Mouse (Mus musculus) limb, embryonic 11.5 days (tissue): ENCODE results near the gene Ms4a18. TPM values are rescaled to one million over a fixed set of nuclear protein-coding genes. Genes with fewer than 3 reads are reported as not detected.
"Not testable (repeated sequence)": the region's sequence is repeated elsewhere in the genome, so short reads cannot be mapped to it uniquely, and the experiment has no call there.

Source experiments
- ATAC-seq: fragments of 200-750 bp; cut with Nextera tagmentation; 2 replicates; pipeline ENCODE4 v1.8.0; 2017; ENCODE audit warnings: low read depth; ENCODE audit not compliant: insufficient number of reproducible peaks, low FRiP score, low TSS enrichment
- DNase-seq: peaks from one replicate; pipeline ENCODE4 v3.0.0-alpha.2; 2015; ENCODE audit warnings: low spot score
- H3K27ac ChIP-seq: fragments of 300-500 bp; sonication (generic); replicated peaks from 2 replicates; pipeline ENCODE4 v1.5.1; 2014; ENCODE audit warnings: low read depth, mild to moderate bottlenecking, low read length
- H3K27me3 ChIP-seq: fragments of 300-500 bp; sonication (generic); 2 replicates; pipeline ENCODE4 v1.6.1; 2014; ENCODE audit warnings: mild to moderate bottlenecking, low read length, mixed read lengths; ENCODE audit not compliant: control insufficient read depth, insufficient read depth
- H3K36me3 ChIP-seq: fragments of 300-500 bp; sonication (generic); 2 replicates; pipeline ENCODE4 v1.6.1; 2014; ENCODE audit warnings: mild to moderate bottlenecking, low read length, moderate library complexity, mixed read lengths; ENCODE audit not compliant: control insufficient read depth, insufficient read depth
- H3K4me1 ChIP-seq: fragments of 300-500 bp; sonication (generic); 2 replicates; pipeline ENCODE4 v1.6.1; 2014; ENCODE audit warnings: low read length, mixed read lengths; ENCODE audit not compliant: control insufficient read depth, insufficient read depth
- H3K4me2 ChIP-seq: fragments of 300-500 bp; sonication (generic); 2 replicates; pipeline ENCODE4 v1.6.1; 2014; ENCODE audit warnings: low read depth, mild to moderate bottlenecking, moderate library complexity; ENCODE audit not compliant: severe bottlenecking
- H3K4me3 ChIP-seq: fragments of 300-500 bp; sonication (generic); 2 replicates; pipeline ENCODE4 v1.5.1; 2014; ENCODE audit warnings: low read depth, low read length
- H3K9ac ChIP-seq: fragments of 300-500 bp; sonication (generic); 2 replicates; pipeline ENCODE4 v1.6.1; 2014; ENCODE audit warnings: mild to moderate bottlenecking, low read length
- H3K9me3 ChIP-seq: fragments of 300-500 bp; sonication (generic); 2 replicates; pipeline ENCODE4 v1.6.1; 2016; ENCODE audit warnings: low read length; ENCODE audit not compliant: control insufficient read depth
- WGBS: fragments of 180-500 bp; shearing (Covaris S2); extraction: QIAGEN DNeasy Blood & Tissue Kit; methylation state at CpG from one replicate; pipeline ENCODE4 v1.1.7; 2014; 5-methylcytosine and 5-hydroxymethylcytosine counted together
- polyA plus RNA-seq: library from polyadenylated mRNA; unstranded; fragments of >200 nt; fragmentation: Nextera tagmentation; extraction: Ambion mirVana; gene quantifications from 2 replicates; pipeline ENCODE4 v1.2.1, GENCODE M21; 2014

Gene Ms4a18
- polyA plus RNA-seq: not detected in 2 replicates

- Histone ChIP-seq H3K4me1 (no peaks in the 10 kb centered on the region), H3K36me3 (no peaks in the 10 kb centered on the region), H3K4me3 (no peak within 1 kb of the TSS), H3K9me3 (no peaks in the 10 kb centered on the region), H3K27ac (no peak within 1 kb of the TSS), H3K4me2 (no peak within 1 kb of the TSS), H3K9ac (no peak within 1 kb of the TSS), H3K27me3 (no peaks in the 10 kb centered on the region)
- DNase-seq (no peak), ATAC-seq (no peak)
- WGBS: 79% methylated on average over 3 of the region's 3 CpGs
These were observed at the start of gene Ms4a18 for GRCm38 (mm10) chr19:11017891-11018290. Gene Ms4a18 (minus strand): TSS chr19:11018031.

DNA sequence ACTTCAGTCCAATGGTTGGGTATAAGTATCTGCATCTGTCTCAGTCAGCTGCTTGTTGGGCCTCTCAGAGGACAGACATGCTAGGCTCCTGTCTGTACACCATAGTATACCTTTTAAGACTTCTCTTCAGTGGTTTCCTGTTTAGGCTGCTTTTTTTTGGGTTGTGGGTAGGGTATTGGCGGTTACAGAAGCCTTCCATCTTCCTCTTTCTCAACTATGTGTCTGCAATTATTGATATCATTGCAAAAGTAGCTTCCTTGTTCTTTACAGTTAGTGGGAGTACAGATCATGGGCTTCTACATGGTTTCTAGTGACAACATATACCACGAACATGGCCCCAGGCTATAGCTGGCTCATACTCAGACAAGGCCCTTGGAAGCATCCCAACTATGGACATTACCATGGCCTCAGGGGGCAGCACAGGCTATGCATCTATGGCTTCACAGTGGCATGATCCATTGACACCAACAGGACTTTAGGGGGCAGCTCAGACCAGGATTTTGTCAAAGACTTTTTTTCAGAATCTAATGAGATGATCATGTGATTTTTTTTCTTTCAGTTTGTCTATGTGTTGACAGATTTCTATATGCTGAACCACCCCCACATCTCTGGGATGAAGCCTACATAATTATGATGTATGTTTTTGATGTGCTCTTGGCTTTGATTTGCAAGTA lies 47.5 kb upstream of the Ms4a18 start:
- H3K27ac ChIP-seq: no peak overlapping the region
- H3K4me1 ChIP-seq: no peaks in the 10 kb centered on the region
- ATAC-seq: no peak
- no peaks in the 10 kb centered on the region for H3K27me3 ChIP-seq
- no peaks in the 10 kb centered on the region for H3K9me3 ChIP-seq
- no peak overlapping the region for H3K9ac ChIP-seq
- 93% methylated on average over 2 of the region's 2 CpGs for WGBS
- no peak overlapping the region for H3K4me2 ChIP-seq
- no peaks in the 10 kb centered on the region for H3K36me3 ChIP-seq
- no peak overlapping the region for H3K4me3 ChIP-seq
- DNase-seq: no peak

DNA sequence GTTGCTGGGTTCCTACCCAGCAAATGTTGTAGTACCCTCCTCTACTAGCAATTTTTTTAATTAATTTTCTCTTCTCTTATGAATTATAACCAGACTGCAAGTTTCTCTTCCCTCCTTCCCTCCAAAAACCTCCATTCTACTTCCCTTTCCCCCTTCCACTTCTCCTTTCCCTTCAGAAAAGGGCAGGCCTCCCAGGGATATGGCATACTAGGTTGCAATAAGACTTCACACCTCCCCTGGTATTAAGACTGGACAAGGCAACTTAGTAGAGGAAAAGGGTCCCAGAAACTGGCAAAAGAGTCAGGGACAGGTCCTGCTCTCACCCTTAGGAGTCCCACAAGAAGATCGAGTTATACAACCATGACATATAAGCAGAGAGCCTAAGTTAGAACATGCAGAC lies 43.1 kb upstream of the Ms4a18 start:
- H3K4me1 ChIP-seq: no peaks in the 10 kb centered on the region
- H3K4me3 ChIP-seq: no peak overlapping the region
- WGBS: 74% methylated on average over 1 of the region's 1 CpGs
- no peak overlapping the region for H3K27ac ChIP-seq
- H3K9ac ChIP-seq: no peak overlapping the region
- H3K27me3 ChIP-seq: no peaks in the 10 kb centered on the region
- H3K9me3 ChIP-seq: no peaks in the 10 kb centered on the region
- DNase-seq: no peak
- no peaks in the 10 kb centered on the region for H3K36me3 ChIP-seq
- no peak overlapping the region for H3K4me2 ChIP-seq
- ATAC-seq: no peak

DNA sequence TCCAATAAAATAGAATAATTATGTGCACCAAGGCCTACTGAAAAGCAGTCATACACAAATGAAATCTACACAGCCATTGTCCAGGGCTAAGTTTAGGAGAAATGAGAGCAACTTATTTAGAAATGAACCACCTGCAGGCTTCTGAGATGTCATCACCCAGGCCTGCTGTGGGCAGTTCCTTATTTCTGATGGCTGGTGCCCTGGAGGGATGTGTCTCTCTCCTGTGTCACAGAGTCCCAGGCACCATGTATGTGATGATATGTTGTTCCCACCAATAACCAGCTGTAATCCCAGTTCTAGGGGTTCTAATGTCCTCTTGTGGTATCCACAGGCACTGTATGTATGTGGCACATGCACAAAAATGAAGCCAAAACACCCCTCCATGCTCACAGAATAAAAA lies 42.1 kb upstream of the Ms4a18 start:
- H3K9me3 ChIP-seq: no peaks in the 10 kb centered on the region
- H3K4me3 ChIP-seq: no peak overlapping the region
- ATAC-seq (no peak), DNase-seq (no peak)
- H3K4me1 ChIP-seq: no peaks in the 10 kb centered on the region
- H3K27me3 ChIP-seq: no peaks in the 10 kb centered on the region
- H3K9ac ChIP-seq: no peak overlapping the region
- no peak overlapping the region for H3K27ac ChIP-seq
- no peak overlapping the region for H3K4me2 ChIP-seq
- H3K36me3 ChIP-seq: no peaks in the 10 kb centered on the region

GRCm38 (mm10) chr19:11055700-11056099 lies 37.9 kb upstream of the Ms4a18 start:
- H3K4me3 ChIP-seq, DNase-seq, H3K36me3 ChIP-seq, H3K4me2 ChIP-seq, H3K9ac ChIP-seq, ATAC-seq, H3K4me1 ChIP-seq, H3K27me3 ChIP-seq, H3K9me3 ChIP-seq, H3K27ac ChIP-seq: not testable (repeated sequence)
- 93% methylated on average over 1 of the region's 1 CpGs for WGBS

GRCm38 (mm10) chr19:11053277-11053676 lies 35.4 kb upstream of the Ms4a18 start:
- H3K9ac ChIP-seq: no peak overlapping the region
- DNase-seq: no peak
- no peaks in the 10 kb centered on the region for H3K27me3 ChIP-seq
- no peak overlapping the region for H3K4me3 ChIP-seq
- WGBS: 63% methylated on average over 3 of the region's 3 CpGs
- ATAC-seq: no peak
- no peak overlapping the region for H3K4me2 ChIP-seq
- no peaks in the 10 kb centered on the region for H3K9me3 ChIP-seq
- no peaks in the 10 kb centered on the region for H3K4me1 ChIP-seq
- H3K36me3 ChIP-seq: no peaks in the 10 kb centered on the region
- no peak overlapping the region for H3K27ac ChIP-seq

DNA sequence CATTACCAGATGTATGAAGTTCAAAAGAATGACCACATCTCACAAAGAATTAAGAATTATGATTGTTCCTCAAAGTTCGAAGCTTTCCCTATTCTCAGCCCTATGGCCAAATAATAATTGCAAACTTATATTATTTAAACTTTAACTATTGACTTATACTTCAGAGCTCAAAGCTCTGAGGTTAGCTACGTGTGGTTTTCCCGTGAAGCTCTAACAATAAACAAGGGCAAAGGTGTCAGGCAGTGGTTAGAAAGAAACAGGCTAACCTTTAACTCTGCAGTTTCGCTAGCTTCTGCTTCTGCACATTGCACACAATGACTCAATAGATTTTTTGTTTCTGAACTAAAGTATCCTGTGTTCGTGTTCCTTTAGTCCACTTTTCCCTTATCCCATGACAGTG lies 35.0 kb upstream of the Ms4a18 start:
- H3K9me3 ChIP-seq: no peaks in the 10 kb centered on the region
- DNase-seq: no peak
- WGBS: 56% methylated on average over 5 of the region's 5 CpGs
- H3K27me3 ChIP-seq: no peaks in the 10 kb centered on the region
- H3K4me2 ChIP-seq: no peak overlapping the region
- ATAC-seq: no peak
- no peak overlapping the region for H3K4me3 ChIP-seq
- no peaks in the 10 kb centered on the region for H3K4me1 ChIP-seq
- H3K27ac ChIP-seq: no peak overlapping the region
- H3K9ac ChIP-seq: no peak overlapping the region
- no peaks in the 10 kb centered on the region for H3K36me3 ChIP-seq

DNA sequence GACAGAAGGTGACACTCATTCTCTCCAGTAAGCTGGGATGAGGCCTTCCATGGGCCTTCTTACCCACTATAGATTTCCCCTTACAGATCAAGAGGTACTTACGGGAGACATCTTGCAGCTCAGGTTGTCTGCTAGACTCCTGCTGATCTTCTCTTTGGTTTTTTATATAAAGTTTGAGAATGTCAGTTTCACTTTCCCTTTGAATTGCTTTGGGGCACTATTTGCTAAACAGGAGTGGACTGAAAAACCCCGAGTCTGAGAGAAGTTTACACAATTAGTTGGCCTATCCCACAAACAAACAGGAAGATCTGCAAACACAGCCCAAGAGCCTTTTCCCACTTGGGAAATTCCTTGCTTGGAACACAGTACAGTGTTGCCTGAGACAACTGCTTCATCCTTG lies 32.5 kb upstream of the Ms4a18 start:
- Histone ChIP-seq H3K9ac (no peak overlapping the region), H3K4me1 (no peaks in the 10 kb centered on the region), H3K4me3 (no peak overlapping the region), H3K9me3 (no peaks in the 10 kb centered on the region), H3K36me3 (no peaks in the 10 kb centered on the region), H3K4me2 (no peak overlapping the region), H3K27me3 (no peaks in the 10 kb centered on the region), H3K27ac (no peak overlapping the region)
- DNase-seq (no peak), ATAC-seq (no peak)
- WGBS: 71% methylated on average over 2 of the region's 2 CpGs

GRCm38 (mm10) chr19:11049426-11049825 lies 31.6 kb upstream of the Ms4a18 start:
- ATAC-seq (no peak), DNase-seq (no peak)
- Histone ChIP-seq H3K4me3 (no peak overlapping the region), H3K36me3 (no peaks in the 10 kb centered on the region), H3K27me3 (no peaks in the 10 kb centered on the region), H3K9me3 (no peaks in the 10 kb centered on the region), H3K4me2 (no peak overlapping the region), H3K9ac (no peak overlapping the region), H3K27ac (no peak overlapping the region), H3K4me1 (no peaks in the 10 kb centered on the region)
